Mouse (Mus musculus) layer of hippocampus, adult 9-11 months (tissue): ENCODE data around the gene Tmem231.
A peak's percentile ranks its signal among the peaks of the same experiment; 100 is the strongest.
"Not testable (repeated sequence)": the region's sequence is repeated elsewhere in the genome, so short reads cannot be mapped to it uniquely, and the experiment has no call there.

Experiments used
- DNase-seq: peaks from one replicate; pipeline ENCODE4 v3.0.0; 2022

Tmem231 gene

DNA sequence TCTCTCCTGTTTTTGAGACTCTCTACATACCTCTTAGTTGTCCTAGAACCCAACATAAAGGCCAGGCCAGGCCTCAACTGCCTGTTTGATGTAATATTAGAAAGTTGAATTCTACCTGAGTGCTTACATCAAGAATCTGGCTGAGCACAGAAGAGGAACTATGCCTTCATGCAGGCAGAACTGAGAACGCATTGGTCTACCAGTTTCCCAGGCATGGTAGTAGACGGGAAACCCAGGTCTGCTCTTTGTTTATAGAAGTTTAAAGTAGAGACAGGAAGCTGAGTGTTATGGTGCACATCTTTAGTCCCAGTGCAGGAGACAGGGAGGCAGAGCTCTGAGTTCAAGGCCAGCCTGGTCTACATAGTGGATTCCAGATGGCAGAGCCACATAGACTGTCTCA, 13.5 kb upstream of the Tmem231 start:
- no peak for DNase-seq

- no peak for DNase-seq
These were observed 9.9 kb upstream of the Tmem231 start for GRCm38 (mm10) chr8:111943544-111943943.

GRCm38 (mm10) chr8:111941101-111941454, 7.4 kb upstream of the Tmem231 start:
- DNase-seq = no peak

DNA sequence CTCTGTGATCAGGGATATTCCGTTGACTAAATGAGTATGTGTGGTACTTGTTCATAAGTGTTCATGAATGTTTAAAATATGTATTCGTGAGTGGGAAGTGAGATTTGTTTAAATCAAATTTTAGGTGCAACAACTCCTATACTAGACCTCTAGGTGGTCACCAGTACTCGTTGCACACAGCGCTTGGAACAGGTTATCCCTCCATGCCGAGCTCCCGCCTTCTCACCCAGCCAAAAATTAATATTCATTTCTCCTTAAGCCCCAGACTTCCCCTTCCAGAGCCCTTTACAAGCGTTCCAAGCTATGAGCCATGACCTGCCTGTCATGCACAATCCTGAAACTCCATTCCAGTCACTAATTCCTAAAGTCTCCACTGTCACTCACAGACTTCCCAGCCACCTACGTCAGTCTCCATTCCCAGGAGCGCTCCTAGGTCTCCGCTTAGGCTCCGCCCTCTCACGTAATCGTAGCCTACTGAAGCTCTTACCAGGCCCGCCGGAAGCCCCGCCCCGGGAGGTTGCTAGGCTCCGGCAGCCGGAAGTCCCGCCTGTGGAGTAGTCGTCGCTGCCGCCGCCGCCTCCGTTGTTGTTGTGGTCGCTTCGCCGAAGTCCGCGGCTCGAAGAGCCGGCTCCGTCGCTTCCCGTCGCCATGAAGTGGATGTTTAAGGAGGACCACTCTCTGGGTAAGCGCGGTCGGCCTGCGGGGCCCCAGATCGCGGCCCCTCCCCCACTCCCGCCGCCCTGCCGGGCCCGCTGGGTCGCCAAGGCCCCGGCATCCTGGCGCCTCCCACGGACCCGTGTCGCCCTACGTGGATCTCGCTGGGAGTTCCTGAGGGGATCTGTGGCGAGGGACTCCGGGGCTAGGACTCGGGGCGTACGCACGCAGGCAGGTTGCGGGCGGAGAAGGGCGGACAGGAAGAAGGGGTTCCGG, 6.8 kb upstream of the Tmem231 start, which contains the start of gene Gabarapl2:
Gabarapl2 (plus strand) TSS at position 533 of the 930 bp plus-strand sequence.
- peak; percentile 99 for DNase-seq

GRCm38 (mm10) chr8:111939516-111940142, 5.9 kb upstream of the Tmem231 start:
- peak; percentile 30 for DNase-seq

GRCm38 (mm10) chr8:111938076-111938985, 4.7 kb upstream of the Tmem231 start:
- DNase-seq = not testable (repeated sequence)

- no peak for DNase-seq
These were observed 3.5 kb upstream of the Tmem231 start for GRCm38 (mm10) chr8:111937184-111937583.

DNA sequence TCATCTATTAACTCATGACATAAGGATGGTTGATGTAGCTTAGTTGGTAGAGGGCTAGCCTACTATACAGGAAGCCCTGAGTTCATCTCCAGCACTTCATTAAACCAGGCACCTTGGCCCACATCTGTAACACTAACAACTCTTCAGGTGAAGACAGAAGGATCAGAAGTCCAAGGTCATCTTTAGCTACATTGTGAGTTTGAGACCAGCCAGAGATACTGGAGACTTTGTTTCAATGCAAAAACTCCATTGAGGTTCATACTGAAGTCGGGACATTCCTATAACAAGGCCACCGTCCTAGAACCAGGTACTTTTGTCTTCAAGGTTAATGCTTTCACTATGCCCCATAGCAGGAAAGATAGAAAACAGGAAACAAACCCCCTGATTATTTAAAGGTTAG, 520 bp upstream of the Tmem231 start:
- DNase-seq = no peak

GRCm38 (mm10) chr8:111932580-111933336, 923 bp downstream of the Tmem231 start:
- DNase-seq = peak; percentile 25

- DNase-seq = no peak
These were observed 2.0 kb downstream of the Tmem231 start for GRCm38 (mm10) chr8:111931721-111932120.

- DNase-seq = no peak
These were observed 3.9 kb downstream of the Tmem231 start for GRCm38 (mm10) chr8:111929648-111930344.

DNA sequence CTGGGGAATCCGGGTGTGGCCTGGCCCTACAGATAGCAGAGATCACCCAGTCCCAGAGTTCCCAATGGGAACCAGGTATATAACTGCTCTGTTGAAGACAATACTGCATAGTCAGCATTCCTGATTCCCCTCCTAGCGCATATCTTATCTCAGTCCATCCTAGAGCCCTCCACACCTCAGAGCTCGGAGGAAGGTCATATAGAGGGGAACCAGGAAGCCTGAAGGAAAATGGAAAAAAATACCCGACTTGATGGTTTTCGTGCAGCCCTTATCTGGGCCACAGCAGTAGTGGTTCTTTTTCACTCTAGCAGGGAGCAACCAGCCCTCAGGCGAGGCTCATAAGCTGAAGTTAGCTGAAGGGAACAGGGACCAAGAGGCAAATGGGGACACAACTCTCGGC, 8.7 kb downstream of the Tmem231 start:
- DNase-seq = no peak

- no peak for DNase-seq
These were observed 10.3 kb downstream of the Tmem231 start for GRCm38 (mm10) chr8:111923383-111923804.

GRCm38 (mm10) chr8:111920971-111921370, 12.7 kb downstream of the Tmem231 start:
- DNase-seq = no peak

- DNase-seq = no peak
These were observed 14.0 kb downstream of the Tmem231 start for GRCm38 (mm10) chr8:111919663-111920062.

- DNase-seq = peak; percentile 46
These were observed 20.7 kb downstream of the Tmem231 start for GRCm38 (mm10) chr8:111912860-111913432.

GRCm38 (mm10) chr8:111911572-111911971, 22.1 kb downstream of the Tmem231 start:
- DNase-seq = peak; percentile 62

DNA sequence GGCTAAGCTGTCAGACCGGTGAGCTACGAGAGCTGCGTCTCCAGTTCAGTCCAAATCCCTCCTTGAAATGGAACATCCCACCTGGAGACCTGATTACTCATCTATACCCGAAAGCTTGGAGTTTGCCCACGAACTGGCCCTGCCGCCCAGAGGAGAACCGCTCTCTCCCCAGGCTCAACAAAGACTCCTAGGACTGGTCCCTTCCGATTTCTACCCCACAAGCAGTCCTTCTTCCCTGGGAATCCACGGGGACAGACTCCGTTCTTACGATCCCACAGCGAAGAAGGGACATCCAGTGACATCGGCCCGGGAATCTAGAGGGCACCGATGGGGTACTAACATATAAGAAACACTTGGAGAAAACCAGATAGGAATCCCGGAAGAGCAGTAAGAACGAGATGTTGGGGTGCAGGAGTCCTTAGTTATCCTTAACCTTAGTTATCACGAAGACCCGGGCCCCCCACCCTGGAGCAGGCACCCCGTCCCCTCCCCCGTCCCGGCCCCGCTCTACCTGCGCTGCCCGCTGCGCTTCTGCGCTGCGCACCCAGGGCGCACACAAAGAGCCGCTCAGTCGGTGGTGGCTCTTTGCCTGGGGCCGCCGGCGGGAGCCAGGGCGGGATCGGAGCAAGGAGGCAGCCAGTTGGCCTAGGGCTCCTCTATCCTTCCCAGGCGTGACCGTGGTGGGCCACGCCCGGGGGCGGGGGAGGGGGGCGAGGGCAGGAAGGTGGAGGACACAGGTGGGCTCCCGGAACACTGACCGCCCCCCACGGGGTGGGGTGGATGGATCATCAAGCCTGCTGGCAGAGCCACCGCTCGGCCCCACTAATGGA, 23.8 kb downstream of the Tmem231 start, which contains the start of gene Chst5:
Chst5 (minus strand) TSS at position 827 of the 830 bp plus-strand sequence.
- DNase-seq = no peak

DNA sequence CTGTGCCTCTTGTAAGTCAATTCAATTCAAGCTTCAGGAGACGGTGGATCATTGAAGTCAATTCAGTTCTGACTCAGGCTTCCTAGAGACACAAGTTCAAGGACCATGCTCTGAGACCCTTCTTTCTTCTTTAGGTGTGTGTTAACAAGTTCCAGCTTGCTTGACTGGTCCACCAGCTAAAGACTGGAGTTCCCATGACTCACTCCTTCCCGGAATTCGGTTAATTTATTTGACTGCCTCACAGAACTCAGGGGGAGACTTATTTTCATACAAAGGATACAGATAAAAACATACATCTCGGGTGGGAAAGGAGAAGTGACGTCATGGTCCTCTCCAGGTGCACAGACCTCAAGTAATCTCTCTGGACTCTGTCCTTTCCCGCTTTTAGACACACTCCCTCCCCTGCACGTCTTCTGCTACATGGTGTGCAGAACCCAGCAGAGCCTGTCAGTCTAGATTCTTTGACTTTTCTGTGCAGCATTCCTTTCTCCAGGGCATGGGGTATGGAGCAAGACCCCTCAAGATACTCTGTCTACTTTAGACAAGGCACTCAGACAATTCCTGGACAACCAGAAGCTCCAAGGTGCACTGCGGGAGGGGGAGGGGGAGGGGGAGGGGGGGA, 28.1 kb downstream of the Tmem231 start:
- DNase-seq = no peak

DNA sequence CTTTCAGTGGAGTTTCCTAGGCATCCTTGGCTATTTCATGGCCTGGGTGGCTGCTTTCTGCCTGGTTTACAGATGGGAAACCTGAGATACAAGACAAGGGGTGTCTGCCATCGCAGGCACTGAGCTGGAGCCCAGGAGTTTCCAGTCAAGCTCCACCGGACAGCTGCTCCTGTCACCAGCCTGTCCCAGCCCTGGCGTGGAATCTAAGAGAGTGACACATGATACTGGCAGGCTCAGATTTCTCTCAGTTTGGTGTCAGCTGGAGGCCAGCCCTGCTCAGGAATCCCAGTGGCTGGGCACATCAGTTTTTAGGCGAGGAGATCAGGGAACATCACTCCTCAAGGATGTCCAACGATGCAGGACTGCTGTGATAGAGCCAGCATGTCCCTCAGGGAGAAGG, 31.6 kb downstream of the Tmem231 start:
- DNase-seq = no peak
